Mouse (Mus musculus) spleen, adult 18-20 months (tissue): Measurements from ENCODE around the gene Pacrg.

ENCODE experiments used
- DNase-seq, 2 experiments: peaks; one replicate each; pipeline ENCODE4 v3.0.0; 2022; ENCODE audit warnings: mixed read lengths in 2 of 2

The Pacrg gene

DNA sequence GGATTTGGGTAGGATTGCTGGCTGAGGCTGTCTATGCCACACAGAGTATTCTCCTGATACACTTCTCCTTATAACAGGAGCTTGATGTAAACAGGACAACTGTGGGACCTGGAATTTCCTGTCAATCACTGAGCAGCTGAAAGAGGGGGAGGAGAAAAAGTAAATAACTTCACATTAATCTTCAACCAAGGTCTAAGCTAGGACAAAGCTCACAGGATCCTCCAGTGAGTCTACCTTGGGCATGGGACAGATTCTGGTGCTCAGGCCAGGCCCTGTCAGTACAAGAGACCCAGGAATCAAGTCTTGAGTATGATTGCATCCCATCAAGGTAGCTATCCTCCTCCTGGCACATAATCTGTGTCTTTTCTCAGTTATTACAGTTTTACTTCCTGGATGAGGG is 102.1 kb downstream of the Pacrg start:
- DNase-seq = no peak

GRCm38 (mm10) chr17:10734733-10735132 is 105.4 kb downstream of the Pacrg start:
- DNase-seq = no peak

GRCm38 (mm10) chr17:10732303-10733048 is 107.6 kb downstream of the Pacrg start:
- DNase-seq = no peak

DNA sequence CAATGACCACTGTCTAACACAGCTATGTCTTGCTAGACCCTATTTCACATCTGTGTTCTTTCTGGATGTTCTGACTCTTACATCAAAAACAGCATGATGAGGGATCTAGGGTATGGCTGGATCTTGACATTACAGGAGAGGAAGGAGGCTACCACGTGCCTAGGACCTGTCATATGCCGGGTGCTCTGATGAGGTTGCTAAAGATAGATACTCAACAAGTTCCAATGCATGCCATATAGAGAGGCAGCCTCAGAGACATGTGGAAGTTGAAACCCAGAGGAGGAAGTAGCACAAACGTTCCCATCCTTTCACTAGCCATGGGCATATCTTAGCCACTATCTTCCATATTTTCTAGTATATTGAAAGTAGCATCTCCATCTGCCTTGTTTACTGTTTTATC is 115.3 kb downstream of the Pacrg start:
- DNase-seq = no peak

DNA sequence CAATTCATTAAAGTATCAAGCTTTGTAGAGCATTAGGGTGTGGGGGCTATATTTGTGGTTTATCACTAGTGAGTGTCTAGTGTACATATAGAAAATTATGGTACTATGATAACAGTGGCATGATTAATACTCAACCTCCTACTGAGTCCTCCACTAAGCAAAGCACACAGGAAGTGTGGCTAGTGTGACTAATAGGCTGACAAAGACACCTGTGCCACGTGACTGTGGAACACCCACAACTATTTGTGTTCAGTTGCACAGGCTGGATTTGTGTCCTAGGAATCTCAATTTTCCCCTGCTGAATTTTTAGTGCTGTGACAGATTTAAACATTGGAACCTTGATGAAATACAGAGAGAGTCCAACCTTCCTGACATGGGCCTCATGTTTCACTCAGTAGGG is 118.5 kb downstream of the Pacrg start:
- no peak for DNase-seq

DNA sequence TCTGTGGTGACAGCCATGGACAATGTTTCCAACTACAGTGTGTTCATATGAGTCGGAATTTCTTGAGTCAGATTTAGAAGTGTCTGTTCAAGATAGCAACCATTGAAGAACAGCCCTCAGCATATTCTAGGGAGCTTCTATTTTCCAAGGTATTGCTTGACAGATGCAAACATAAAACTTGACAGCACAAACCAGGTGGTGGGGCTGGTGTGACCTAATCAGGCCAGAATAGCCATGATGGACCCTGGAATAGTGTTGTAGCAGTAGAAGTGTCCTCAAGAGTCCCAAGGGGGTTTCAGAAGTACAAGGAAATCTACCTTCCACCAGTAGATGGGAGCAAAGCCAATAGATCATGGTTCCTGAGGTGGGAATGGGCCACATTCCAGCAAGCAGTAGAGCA is 123.0 kb downstream of the Pacrg start:
- DNase-seq = no peak

GRCm38 (mm10) chr17:10702781-10703180 is 137.3 kb downstream of the Pacrg start:
- no peak for DNase-seq

DNA sequence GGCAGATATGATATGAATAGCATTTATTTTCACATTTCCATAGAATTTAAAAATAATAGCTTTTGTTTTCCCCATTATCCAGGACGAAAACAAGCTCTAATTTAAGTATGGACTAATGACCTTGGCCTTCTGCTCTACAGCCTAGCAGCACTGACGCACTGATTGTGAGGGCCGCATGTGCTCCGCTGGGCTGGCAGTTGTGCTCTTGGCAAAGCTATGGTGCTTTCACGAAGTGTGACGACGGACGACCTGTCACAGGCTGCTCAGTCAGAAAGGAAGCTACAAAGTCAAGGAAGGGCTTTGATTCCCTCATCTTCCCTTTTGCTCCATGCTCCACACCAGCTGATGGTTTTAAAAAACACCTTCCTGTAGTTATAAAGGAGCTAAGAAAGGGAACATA is 142.1 kb downstream of the Pacrg start:
- no peak for DNase-seq

DNA sequence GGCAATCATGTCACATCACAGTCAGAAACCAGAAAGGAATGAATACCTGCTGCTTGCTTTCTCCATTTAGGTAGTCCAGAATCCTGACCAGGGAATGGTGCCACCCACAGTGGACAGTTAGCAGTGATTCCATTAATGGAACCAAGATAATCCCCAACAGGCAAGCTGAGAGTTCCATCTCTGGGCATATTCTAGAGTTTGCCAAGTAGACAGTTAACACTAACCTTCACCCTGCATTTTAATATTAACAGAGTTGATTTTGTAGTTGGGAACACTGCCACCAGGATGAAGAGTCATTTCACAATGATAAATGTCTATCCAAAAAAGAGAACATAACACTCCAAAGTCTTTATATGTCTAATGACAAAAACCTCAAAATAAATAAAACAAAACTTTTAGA is 144.7 kb downstream of the Pacrg start:
- DNase-seq = no peak

DNA sequence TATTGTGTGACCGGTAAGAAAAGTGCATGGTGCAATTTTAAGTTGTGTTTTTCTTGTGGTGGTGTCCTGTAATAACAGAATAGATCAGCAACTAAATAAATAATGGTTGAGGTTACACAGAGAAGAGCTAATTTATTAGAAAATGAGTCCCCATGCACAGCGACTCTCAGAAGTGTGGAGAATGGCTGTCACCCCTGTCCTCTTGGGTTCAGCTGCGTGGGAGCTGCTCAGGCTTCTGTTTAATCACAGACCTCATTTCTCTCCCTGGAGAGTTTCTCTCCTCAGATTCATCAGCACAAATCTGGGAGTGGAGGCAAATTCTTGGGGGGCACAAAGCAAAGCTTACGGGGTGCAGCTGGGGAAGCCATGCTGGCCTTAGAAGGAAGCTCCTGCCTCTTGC is 163.0 kb downstream of the Pacrg start:
- no peak for DNase-seq

DNA sequence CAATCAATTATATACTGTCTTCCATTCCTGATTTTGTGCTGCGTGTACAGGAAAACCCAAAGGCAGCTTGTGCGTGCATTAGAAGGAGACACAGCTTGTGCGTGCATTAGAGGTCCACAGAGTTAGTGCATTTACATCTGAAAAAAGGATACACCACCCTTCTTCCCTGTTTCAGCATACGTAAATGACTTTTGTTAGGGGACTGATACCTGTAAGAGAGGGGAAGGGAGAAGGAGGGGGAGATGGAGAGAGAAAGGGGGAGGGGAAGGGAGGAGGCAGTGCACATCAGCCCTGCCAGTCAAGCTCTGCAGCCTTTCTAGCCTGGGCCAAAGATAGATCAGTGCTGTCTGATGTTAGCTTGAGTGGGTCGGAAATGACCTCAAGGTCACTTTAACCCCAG is 164.6 kb downstream of the Pacrg start:
- DNase-seq = no peak

DNA sequence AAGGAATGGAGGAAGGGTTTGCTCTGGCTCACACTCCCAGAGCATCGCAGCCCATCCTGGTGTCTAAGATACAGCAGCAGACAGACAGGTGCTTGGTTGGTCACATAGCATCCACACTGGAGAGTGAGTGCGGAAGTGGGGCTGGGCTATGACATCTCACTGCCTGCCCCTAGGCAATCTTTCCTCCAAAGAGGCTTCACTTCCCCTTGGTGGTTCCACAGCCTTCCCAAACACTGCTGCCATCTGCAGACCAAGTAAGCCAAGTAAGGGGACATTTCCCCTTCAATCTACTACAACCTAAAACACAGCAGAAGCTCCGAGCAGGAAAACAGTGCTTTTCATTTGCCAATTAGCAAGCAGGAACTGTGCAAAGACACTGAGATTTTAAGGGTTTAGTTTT is 165.1 kb downstream of the Pacrg start:
- no peak for DNase-seq

DNA sequence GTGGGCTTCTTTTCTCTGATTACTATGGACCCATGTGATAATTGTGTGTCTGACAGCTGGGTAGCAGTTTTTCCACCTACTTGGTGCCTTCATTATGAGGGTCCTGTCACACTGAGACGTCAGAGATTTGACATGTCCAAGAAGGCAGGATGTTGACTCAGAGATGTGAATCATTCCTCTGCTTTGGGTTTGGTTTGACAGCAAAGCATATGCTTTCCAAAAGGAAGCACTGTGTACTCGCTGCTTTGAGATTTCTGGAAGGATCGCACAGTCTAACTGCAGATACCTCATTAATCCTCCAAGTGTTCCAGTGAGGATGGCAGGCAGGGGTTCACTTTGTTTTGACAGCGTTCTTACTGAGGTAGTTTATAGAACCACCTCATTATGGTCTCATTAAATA is 178.8 kb downstream of the Pacrg start:
- no peak for DNase-seq

DNA sequence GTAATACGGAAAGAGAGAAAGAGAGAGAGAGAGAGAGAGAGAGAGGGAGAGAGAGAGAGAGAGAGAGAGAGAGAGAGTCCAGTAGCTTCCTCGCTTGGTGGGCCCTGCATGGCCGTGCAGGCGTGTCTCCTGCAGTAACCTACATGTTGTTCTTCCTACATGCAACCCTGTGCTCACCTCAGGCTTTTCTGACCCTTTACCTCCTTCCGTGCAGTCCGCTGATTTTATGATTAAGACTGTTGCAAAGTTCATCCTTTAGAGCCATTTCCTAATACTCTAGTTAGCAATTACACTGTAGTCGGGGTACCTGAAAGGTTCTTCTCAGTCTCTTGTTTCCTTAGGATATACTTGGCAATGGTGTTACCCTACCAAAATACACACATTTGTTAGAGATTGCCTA is 196.5 kb downstream of the Pacrg start:
- DNase-seq = no peak

GRCm38 (mm10) chr17:10639816-10640215 is 200.3 kb downstream of the Pacrg start:
- DNase-seq = no peak

DNA sequence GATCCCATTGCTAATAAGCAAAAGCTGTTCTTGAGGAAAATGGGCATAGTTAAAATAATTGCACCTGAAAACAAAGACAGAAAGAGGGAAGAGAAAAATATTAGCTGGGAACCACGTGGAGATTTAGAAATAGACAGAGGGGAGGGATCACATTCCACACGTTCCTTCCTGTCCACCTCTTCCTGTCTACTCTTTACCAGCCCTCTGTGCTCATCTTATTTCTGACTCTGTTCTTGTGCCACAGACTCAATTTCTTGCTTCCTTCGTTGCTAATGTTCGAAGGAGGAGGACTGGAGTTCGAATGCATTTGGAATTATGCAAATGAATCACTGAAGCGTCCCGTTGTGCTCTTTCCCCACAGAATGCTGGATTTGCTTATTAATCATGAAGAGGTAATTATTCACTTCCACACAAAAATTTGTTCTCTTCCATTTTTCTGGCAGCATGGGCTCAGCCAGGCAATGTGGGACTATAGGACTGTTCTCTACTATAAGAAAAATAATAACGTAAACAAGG is 204.1 kb downstream of the Pacrg start:
- no peak for DNase-seq

GRCm38 (mm10) chr17:10635470-10635869 is 204.6 kb downstream of the Pacrg start:
- no peak for DNase-seq

GRCm38 (mm10) chr17:10635046-10635445 is 205.1 kb downstream of the Pacrg start:
- no peak for DNase-seq

- DNase-seq = no peak
These were observed 206.3 kb downstream of the Pacrg start for GRCm38 (mm10) chr17:10633769-10634168.

- no peak for DNase-seq
These were observed 211.9 kb downstream of the Pacrg start for GRCm38 (mm10) chr17:10628240-10628639.

DNA sequence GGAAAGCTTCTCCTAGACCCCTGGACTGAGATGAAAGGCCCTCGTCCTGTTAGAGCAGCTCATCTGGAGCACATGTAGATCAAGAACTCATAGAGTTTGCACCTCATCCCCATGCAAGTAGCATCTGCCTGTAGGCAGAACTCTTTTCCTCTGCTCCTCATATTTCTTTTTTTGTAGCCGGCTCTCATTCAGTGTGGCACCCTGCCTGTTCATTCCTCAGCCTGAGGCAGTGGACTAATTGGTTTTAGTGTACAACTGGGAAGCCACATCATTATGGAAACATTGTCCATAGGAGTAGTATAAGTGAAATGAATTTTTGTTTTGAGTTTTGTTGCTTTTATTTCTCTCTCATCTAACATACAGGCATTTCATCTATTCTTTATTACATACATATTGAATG is 212.6 kb downstream of the Pacrg start:
- DNase-seq = no peak

- DNase-seq = no peak
These were observed 213.6 kb downstream of the Pacrg start for GRCm38 (mm10) chr17:10626299-10627095.

GRCm38 (mm10) chr17:10624699-10625424 is 215.2 kb downstream of the Pacrg start:
- no peak for DNase-seq

- no peak for DNase-seq
These were observed 219.5 kb downstream of the Pacrg start for GRCm38 (mm10) chr17:10620621-10621020.
